Mouse (Mus musculus) testis, postnatal 10 days (tissue): ENCODE data around the gene Ly6g5b.

Experiments used
- DNase-seq: peaks from one replicate; pipeline ENCODE4 v3.0.0; 2021; ENCODE audit warnings: low spot score

Gene Ly6g5b

GRCm38 (mm10) chr17:35115046-35116019 lies at the start of gene Ly6g5b:
TSS of gene Ly6g5b (minus strand) at chr17:35115428.
- DNase-seq, result peak; percentile 71

- DNase-seq, result no peak
These were observed 49.0 kb upstream of the Ly6g5b start for GRCm38 (mm10) chr17:35164218-35164567.

- no peak for DNase-seq
These were observed 48.3 kb upstream of the Ly6g5b start for GRCm38 (mm10) chr17:35163326-35164081.

- peak; percentile 75 for DNase-seq
These were observed 47.5 kb upstream of the Ly6g5b start for GRCm38 (mm10) chr17:35162730-35163129.

- no peak for DNase-seq
These were observed 46.9 kb upstream of the Ly6g5b start for GRCm38 (mm10) chr17:35162121-35162520.

- DNase-seq, result no peak
These were observed 46.2 kb upstream of the Ly6g5b start for GRCm38 (mm10) chr17:35161421-35161820.

GRCm38 (mm10) chr17:35159638-35160037 lies 44.4 kb upstream of the Ly6g5b start:
- no peak for DNase-seq

GRCm38 (mm10) chr17:35158850-35159593 lies 43.8 kb upstream of the Ly6g5b start:
- no peak for DNase-seq

- DNase-seq, result no peak
These were observed 42.5 kb upstream of the Ly6g5b start for GRCm38 (mm10) chr17:35157661-35158175.

- no peak for DNase-seq
These were observed 42.0 kb upstream of the Ly6g5b start for GRCm38 (mm10) chr17:35157254-35157653.

GRCm38 (mm10) chr17:35156461-35157200 lies 41.4 kb upstream of the Ly6g5b start:
- peak; percentile 68 for DNase-seq

GRCm38 (mm10) chr17:35155451-35155850 lies 40.2 kb upstream of the Ly6g5b start:
- DNase-seq, result no peak

GRCm38 (mm10) chr17:35154616-35155015 lies 39.4 kb upstream of the Ly6g5b start:
- no peak for DNase-seq

- DNase-seq, result no peak
These were observed 38.7 kb upstream of the Ly6g5b start for GRCm38 (mm10) chr17:35153931-35154330.

- no peak for DNase-seq
These were observed 37.8 kb upstream of the Ly6g5b start for GRCm38 (mm10) chr17:35153077-35153476.

- DNase-seq, result no peak
These were observed 36.9 kb upstream of the Ly6g5b start for GRCm38 (mm10) chr17:35152121-35152520.

GRCm38 (mm10) chr17:35147922-35148639 lies 32.9 kb upstream of the Ly6g5b start:
- DNase-seq, result no peak

- no peak for DNase-seq
These were observed 32.1 kb upstream of the Ly6g5b start for GRCm38 (mm10) chr17:35147348-35147747.

- DNase-seq, result no peak
These were observed 30.9 kb upstream of the Ly6g5b start for GRCm38 (mm10) chr17:35146139-35146538.

GRCm38 (mm10) chr17:35141971-35142370 lies 26.7 kb upstream of the Ly6g5b start:
- peak; percentile 86 for DNase-seq
